Mouse (Mus musculus): ENCODE data around the gene Gtf2f1. TPM values are rescaled to one million over a fixed set of nuclear protein-coding genes. Genes with fewer than 3 reads are reported as not detected.

Gtf2f1 gene
- polyA plus RNA-seq, 1 experiment from 2014 or later: 83.9 TPM

DNA sequence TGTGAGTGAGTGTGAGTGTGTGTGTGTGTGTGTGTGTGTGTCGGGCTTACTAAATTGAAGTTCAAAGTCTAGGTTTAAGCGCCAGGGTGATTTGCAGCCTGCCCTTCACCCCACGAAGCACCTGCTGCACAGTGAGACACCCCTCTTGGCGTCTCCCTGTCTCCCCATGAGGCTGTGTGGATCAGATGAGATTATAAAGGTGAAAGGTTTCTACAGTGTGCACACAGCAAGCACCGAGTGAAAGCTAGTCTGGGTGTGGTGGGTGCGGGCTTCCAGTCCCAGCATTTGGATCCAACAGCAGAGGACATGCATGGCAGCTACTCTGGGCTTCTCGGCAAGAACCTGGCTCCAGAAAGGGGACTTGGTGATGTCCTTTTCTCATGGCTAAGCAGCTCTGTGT, 30.0 kb downstream of the Gtf2f1 start:
- Histone ChIP-seq H3K9me3 (no peaks in the 10 kb centered on the region), H3K4me3 (no peak overlapping the region), H3K27me3 (ENCODE audit: poor library complexity, severe bottlenecking) (no peaks in the 10 kb centered on the region), H3K4me1 (no peaks in the 10 kb centered on the region), H3K36me3 (replicated peaks) (no peaks in the 10 kb centered on the region), H3K27ac (no peak overlapping the region)
- no peak for DNase-seq (ENCODE audit: extremely low spot score, low spot score)
- WGBS: 80% methylated on average over 7 of the region's 7 CpGs

DNA sequence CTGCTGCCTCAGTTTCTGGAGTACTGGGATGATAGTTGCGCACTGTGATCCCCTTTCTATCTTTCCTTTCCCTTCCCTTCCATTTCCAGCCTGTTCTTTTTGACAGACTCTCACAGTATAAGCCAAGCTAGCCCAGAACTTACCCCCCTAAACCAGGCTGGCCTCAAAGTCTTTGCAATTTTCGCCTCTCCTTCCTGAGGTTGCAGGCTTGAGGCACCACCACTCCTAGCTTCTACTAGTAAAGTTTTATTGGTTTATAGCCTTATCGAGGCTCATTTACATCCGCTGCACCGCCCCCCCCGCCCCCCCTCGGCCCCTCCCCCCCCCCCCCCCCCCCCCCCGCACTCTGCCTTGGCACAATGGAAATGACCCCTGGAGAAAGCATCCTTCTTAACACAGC, 31.6 kb downstream of the Gtf2f1 start:
- no peaks in the 10 kb centered on the region for H3K27me3 ChIP-seq (ENCODE audit: poor library complexity, severe bottlenecking)
- DNase-seq (ENCODE audit: extremely low spot score, low spot score): no peak
- 51% methylated on average over 5 of the region's 8 CpGs for WGBS
- no peaks in the 10 kb centered on the region for H3K9me3 ChIP-seq
- H3K4me1 ChIP-seq: no peaks in the 10 kb centered on the region
- H3K4me3 ChIP-seq: no peak overlapping the region
- H3K36me3 ChIP-seq (replicated peaks): no peaks in the 10 kb centered on the region
- no peak overlapping the region for H3K27ac ChIP-seq

DNA sequence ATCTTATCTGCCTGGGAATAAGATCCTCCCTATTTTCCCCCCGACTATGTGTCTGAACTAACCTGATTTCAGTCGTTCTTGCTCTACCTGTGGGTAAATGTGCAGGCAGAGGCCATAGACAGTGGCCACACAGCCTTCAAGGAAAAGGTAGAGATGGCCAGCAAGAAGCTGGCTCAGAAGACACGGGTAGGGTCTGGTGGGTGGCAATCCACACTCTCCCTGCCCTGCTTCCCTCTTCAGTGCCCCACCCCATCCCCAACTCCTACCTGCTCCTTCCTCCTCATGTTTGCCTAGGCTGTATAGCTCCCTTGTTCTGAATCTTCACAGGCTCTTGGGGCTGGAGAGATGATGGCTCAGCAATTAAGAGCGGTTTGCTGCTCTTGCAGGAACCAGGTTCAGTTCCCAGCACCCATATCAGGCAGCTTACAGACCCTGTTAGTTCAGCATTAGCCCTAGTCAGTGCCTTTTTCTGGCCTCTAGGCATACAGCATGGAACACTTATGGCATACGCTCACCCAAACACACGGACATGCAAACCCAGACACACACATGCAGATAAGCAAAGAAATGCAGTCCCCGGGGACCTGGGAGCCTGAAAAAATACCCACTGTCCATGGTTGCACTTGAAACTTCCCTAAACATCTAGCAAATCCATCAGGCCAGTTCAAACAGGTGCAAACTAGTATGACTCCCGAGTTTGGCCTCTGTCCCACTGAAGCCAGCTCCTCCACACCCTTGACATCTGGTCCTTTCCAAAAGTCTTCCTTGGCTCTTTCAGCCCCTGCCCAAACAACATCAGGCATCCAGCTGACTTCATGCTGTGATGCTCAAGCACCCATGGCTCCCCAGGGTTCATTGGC, 34.3 kb downstream of the Gtf2f1 start:
- WGBS: 82% methylated on average over 8 of the region's 8 CpGs

DNA sequence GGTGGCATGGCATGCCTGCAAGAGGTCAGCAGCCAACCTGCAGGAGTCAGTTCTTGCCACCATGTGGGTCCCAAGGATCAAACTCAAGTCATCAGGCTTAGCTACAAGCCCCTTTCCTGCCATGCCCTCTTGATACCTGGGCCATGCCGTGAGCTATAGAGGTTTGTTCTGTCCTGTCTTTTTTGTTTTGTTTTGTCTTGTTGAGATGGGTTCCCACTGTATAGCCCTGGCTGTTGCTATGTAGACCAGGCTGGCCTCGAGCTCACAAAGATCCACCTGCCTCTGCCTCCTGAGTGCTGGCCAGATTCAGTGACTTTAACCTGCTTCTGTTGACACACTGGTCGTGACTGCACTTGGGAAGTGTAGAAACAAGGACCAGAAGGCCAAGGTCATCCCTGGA, 35.7 kb downstream of the Gtf2f1 start:
- no peaks in the 10 kb centered on the region for H3K36me3 ChIP-seq (replicated peaks)
- no peak for DNase-seq (ENCODE audit: extremely low spot score, low spot score)
- H3K4me1 ChIP-seq: no peaks in the 10 kb centered on the region
- H3K27ac ChIP-seq: no peak overlapping the region
- H3K9me3 ChIP-seq: no peaks in the 10 kb centered on the region
- no peak overlapping the region for H3K4me3 ChIP-seq
- WGBS: 84% methylated on average over 3 of the region's 3 CpGs
- no peaks in the 10 kb centered on the region for H3K27me3 ChIP-seq (ENCODE audit: poor library complexity, severe bottlenecking)

More for the DNA sequence above, 34.3 kb downstream of the Gtf2f1 start:
- no peak overlapping the region for H3K4me3 ChIP-seq
- H3K27ac ChIP-seq: no peak overlapping the region
- H3K4me1 ChIP-seq: no peaks in the 10 kb centered on the region
- H3K27me3 ChIP-seq (ENCODE audit: poor library complexity, severe bottlenecking): no peaks in the 10 kb centered on the region
- DNase-seq (ENCODE audit: extremely low spot score, low spot score): no peak
- no peaks in the 10 kb centered on the region for H3K9me3 ChIP-seq
- no peaks in the 10 kb centered on the region for H3K36me3 ChIP-seq (replicated peaks)

DNA sequence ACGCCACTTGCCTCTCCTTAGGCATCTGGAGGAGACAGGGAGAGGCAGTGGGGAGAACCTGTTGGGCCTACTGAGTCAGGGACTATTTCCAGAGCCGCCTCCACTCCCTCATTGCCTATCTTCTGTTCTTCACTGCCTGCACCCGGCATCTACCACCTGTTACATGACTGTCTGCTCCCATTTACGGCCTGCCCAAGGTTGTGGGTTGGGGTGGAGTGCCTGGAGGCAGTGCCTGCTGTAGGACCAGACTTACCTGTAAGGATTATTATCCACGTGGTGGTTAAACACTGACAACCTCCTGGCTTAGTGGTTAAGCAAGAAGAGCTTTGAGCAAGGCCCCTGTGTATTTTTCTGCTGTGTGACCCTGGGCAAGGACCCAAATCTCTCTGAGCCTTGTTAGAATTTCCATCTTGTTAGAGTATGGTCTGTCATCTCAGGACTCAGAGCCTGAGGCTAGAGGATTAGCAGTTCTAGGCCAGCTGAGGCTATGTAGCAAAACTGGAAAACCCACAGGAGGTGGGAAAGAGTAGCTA, 36.3 kb downstream of the Gtf2f1 start:
- DNase-seq (ENCODE audit: extremely low spot score, low spot score): no peak
- Histone ChIP-seq H3K9me3 (no peaks in the 10 kb centered on the region), H3K27ac (no peak overlapping the region), H3K4me3 (no peak overlapping the region), H3K27me3 (ENCODE audit: poor library complexity, severe bottlenecking) (0 out of 2 replicates have a peak, but pooled peaks cover 4% of the 10 kb centered on the region), H3K36me3 (replicated peaks) (no peaks in the 10 kb centered on the region), H3K4me1 (no peaks in the 10 kb centered on the region)
- 80% methylated on average over 5 of the region's 5 CpGs for WGBS

DNA sequence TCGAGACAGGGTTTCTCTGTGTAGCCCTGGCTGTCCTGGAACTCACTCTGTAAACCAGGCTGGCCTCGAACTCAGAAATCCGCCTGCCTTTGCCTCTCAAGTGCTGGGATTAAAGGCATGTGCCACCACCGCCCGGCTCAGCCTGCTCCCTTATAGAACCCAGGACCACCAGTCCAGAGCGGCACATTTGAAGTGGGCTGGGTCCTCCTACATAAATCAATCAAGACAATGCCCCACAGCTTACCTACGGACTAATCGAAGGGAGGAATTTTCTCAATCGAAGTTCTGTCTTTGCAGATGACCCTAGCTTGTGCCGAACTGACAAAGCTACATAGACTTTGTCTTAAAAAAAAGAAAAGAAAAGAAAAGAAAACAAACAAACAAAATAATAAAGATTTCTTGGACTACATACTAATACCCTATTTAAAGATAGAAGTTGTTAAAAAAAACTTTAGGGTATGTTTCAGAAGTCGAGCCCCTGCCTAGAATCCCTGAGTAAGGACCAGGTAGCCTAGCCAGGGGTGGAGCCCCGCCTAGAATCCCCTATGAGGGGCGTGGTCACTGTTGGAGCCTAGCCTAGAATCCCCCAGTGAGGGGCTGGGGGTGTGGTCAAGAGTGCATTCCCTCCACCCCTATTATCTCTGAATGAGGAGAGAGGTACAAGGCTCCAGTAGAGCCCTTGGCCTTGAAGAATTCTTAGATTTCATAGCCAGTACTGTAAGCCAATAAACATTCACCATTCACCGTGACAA, 37.0 kb downstream of the Gtf2f1 start:
- Histone ChIP-seq H3K36me3 (replicated peaks) (no peaks in the 10 kb centered on the region), H3K9me3 (no peaks in the 10 kb centered on the region), H3K27ac (no peak overlapping the region), H3K27me3 (ENCODE audit: poor library complexity, severe bottlenecking) (0 out of 2 replicates have a peak, but pooled peaks cover 5% of the 10 kb centered on the region), H3K4me3 (no peak overlapping the region), H3K4me1 (no peaks in the 10 kb centered on the region)
- DNase-seq (ENCODE audit: extremely low spot score, low spot score): no peak
- WGBS: 66% methylated on average over 13 of the region's 14 CpGs

DNA sequence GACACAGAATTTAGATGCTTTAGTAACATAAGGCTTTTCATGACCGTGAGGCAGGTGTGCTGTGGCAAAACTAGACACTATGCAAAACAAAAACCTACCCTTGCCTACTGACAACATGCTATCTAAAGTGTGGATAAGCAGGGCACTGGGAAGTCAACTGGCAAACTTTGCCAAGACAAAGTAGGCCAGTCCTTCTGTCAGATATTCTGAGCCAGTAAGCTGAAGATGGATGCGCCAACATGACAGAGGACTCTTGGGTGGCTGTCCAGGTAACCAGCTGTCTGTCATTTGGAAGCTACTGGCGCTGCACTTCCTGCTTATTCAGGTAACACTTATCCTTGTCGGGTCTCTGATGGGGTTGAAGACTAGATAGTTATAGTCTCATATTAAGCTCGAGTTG, 41.0 kb downstream of the Gtf2f1 start:
- no peaks in the 10 kb centered on the region for H3K9me3 ChIP-seq
- H3K4me3 ChIP-seq: no peak overlapping the region
- no peaks in the 10 kb centered on the region for H3K36me3 ChIP-seq (replicated peaks)
- 72% methylated on average over 5 of the region's 5 CpGs for WGBS
- H3K27ac ChIP-seq: no peak overlapping the region
- H3K4me1 ChIP-seq: no peaks in the 10 kb centered on the region
- DNase-seq (ENCODE audit: extremely low spot score, low spot score): no peak
- 0 out of 2 replicates have a peak, but pooled peaks cover 5% of the 10 kb centered on the region for H3K27me3 ChIP-seq (ENCODE audit: poor library complexity, severe bottlenecking)

DNA sequence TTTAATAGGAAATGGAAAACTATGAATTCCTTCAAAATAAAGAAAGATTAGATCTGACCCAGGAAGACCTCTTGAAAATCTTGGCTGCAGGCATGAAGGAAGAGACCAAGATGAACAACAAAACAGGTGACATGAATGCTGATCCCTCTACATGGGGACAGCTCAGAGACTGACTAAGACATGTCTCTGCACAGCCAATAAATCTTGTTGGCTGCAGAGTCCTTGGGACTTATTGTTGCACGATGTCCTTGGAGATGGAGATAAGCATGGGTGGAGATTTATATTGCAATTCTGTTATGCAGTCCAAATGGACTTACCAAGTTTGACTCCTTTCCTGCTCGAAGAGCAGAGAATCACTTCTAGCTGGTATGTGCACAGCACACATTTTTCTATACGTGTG, 41.8 kb downstream of the Gtf2f1 start:
- 83% methylated on average over 3 of the region's 3 CpGs for WGBS

DNA sequence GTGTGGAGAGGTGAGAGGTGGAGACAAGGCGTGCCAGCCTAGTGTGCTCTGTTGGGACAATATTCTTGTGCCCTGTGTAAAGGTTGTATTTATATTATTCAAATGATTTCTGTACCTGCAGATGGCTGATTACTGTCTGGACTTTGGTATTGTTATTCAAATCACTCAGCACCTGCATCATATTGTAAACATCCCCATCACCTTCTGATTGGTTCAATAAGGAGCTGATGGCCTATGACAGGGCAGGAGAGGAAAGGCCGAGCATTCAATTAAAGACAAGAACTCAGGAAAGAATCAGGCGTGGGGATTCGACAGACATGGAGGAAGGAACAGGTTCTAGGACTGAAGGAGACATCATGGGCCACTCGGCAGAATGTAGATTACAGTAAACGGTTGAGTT, 47.4 kb downstream of the Gtf2f1 start:
- no peaks in the 10 kb centered on the region for H3K4me1 ChIP-seq
- H3K36me3 ChIP-seq (replicated peaks): no peaks in the 10 kb centered on the region
- no peak overlapping the region for H3K4me3 ChIP-seq
- no peak for DNase-seq (ENCODE audit: extremely low spot score, low spot score)
- no peaks in the 10 kb centered on the region for H3K27me3 ChIP-seq (ENCODE audit: poor library complexity, severe bottlenecking)
- H3K9me3 ChIP-seq: no peaks in the 10 kb centered on the region
- no peak overlapping the region for H3K27ac ChIP-seq
- WGBS: 86% methylated on average over 6 of the region's 6 CpGs

More for the DNA sequence above, 41.8 kb downstream of the Gtf2f1 start:
- Histone ChIP-seq H3K9me3 (no peaks in the 10 kb centered on the region), H3K27me3 (ENCODE audit: poor library complexity, severe bottlenecking) (0 out of 2 replicates have a peak, but pooled peaks cover 5% of the 10 kb centered on the region), H3K36me3 (replicated peaks) (no peaks in the 10 kb centered on the region), H3K27ac (no peak overlapping the region), H3K4me3 (no peak overlapping the region), H3K4me1 (no peaks in the 10 kb centered on the region)
- DNase-seq (ENCODE audit: extremely low spot score, low spot score): no peak

DNA sequence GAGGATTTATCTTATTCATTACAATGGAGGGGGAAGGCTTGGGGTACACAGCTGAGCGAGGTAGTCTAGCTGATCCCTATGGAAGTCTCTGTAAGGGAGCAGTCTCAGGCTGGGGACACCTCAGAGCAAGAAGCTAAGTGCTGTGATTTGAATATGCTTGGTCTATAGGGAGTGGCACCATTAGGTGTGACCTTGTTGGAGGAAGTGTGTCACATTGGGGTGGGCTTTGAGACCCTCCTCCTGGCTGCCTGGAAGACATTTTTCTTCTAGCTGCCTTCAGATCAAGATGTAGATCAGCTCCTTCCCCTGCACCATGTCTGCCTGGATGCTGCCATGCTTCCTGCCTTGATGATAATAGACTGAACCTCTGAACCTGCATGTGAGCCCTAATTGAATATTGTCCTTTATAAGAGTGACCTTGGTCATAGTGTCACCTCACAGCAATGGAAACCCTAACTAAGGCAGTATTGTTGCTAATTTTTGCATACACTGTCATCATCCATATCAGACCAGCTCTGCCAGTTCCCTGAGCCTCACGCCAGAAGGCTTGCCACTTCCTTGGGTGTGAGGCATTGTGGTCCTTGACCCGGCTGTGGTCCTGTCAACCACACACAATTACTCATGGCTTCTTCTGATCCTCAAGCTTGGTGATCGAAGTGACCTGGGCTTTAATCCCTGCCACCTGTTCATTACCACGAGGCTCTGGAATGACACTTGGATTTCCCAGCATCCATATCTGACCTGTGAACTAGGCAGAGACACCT, 48.3 kb downstream of the Gtf2f1 start:
- 87% methylated on average over 5 of the region's 5 CpGs for WGBS
- H3K4me3 ChIP-seq: no peak overlapping the region
- no peaks in the 10 kb centered on the region for H3K4me1 ChIP-seq
- H3K9me3 ChIP-seq: no peaks in the 10 kb centered on the region
- no peak overlapping the region for H3K27ac ChIP-seq
- H3K36me3 ChIP-seq (replicated peaks): no peaks in the 10 kb centered on the region
- no peak for DNase-seq (ENCODE audit: extremely low spot score, low spot score)
- no peaks in the 10 kb centered on the region for H3K27me3 ChIP-seq (ENCODE audit: poor library complexity, severe bottlenecking)

DNA sequence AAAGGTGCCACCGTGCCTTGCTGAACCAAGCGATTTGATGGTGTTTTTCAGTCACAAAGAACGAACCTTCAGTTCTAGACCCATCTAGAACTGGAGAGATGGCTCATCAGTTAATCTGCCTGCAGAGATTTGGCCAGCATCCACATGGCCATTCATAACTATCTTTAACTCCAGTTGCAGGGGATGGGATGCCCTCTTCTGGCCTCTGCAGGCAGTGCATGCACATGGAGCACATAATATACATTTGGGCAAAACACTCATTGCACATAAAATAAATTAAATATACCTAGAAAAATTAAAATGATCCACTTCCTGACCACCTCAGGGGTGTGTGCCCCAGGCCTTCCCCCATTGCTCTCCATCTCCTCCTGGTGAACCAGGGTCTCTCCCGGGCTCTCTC, 49.2 kb downstream of the Gtf2f1 start:
- Histone ChIP-seq H3K36me3 (replicated peaks) (no peaks in the 10 kb centered on the region), H3K27me3 (ENCODE audit: poor library complexity, severe bottlenecking) (no peaks in the 10 kb centered on the region), H3K27ac (no peak overlapping the region), H3K4me3 (no peak overlapping the region), H3K9me3 (no peaks in the 10 kb centered on the region), H3K4me1 (no peaks in the 10 kb centered on the region)
- no peak for DNase-seq (ENCODE audit: extremely low spot score, low spot score)
- WGBS: 92% methylated on average over 4 of the region's 4 CpGs

DNA sequence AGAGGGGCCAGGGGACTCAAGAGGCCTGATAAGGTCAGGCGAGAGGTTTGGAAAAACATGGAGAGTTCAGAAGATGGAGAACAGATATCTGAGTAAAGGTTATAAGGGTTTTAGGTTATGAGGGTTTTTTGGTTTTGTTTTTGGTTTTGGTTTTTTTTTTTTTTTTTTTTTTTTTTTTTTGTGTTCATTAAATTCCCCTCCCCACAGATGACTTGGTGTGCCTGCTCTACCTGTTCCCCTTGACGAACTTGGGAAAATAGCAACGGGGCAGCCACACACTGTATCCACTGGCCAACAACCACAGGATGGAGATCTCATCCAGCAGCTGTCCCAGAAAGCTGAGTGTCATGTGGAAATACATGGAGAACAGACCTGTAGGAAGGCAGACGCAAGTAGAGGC, 52.4 kb downstream of the Gtf2f1 start:
- no peak overlapping the region for H3K27ac ChIP-seq
- no peaks in the 10 kb centered on the region for H3K36me3 ChIP-seq (replicated peaks)
- no peak overlapping the region for H3K4me3 ChIP-seq
- no peaks in the 10 kb centered on the region for H3K9me3 ChIP-seq
- 85% methylated on average over 4 of the region's 4 CpGs for WGBS
- peaks cover 3% of the 10 kb centered on the region; the same call in 1 of the 2 replicates for H3K4me1 ChIP-seq
- DNase-seq (ENCODE audit: extremely low spot score, low spot score): no peak
- no peaks in the 10 kb centered on the region for H3K27me3 ChIP-seq (ENCODE audit: poor library complexity, severe bottlenecking)

All from forebrain, embryonic 10.5 days (tissue).